Mouse (Mus musculus) C2C12 (cell line): ENCODE data around the gene Necap2.

Experiments used
- CEBPB ChIP-seq: IDR thresholded peaks from one replicate; pipeline ENCODE4 v1.6.1; 2011; ENCODE audit warnings: low read depth, mild to moderate bottlenecking, control low read depth, moderate library complexity
- CTCF ChIP-seq: IDR thresholded peaks from one replicate; pipeline ENCODE4 v1.5.1; 2011; ENCODE audit not compliant: control insufficient read depth, insufficient read depth, insufficient read length
- FOSL1 ChIP-seq: IDR thresholded peaks from one replicate; pipeline ENCODE4 v1.8.0; 2011; ENCODE audit warnings: mild to moderate bottlenecking, low read length; ENCODE audit not compliant: poor library complexity, insufficient read depth, severe bottlenecking
- MAX ChIP-seq: IDR thresholded peaks from one replicate; pipeline ENCODE4 v1.6.1; 2011; ENCODE audit warnings: mild to moderate bottlenecking, control low read depth
- MYOD1 ChIP-seq: IDR thresholded peaks from one replicate; pipeline ENCODE4 v1.6.1; 2011; ENCODE audit warnings: low read depth; ENCODE audit not compliant: control insufficient read depth, insufficient read length
- MYOG ChIP-seq: IDR thresholded peaks from one replicate; pipeline ENCODE4 v1.6.1; 2011; ENCODE audit not compliant: control insufficient read depth, insufficient read length; ENCODE audit errors: extremely low read depth
- USF1 ChIP-seq: IDR thresholded peaks from one replicate; pipeline ENCODE4 v1.6.1; 2011; ENCODE audit warnings: low read depth, mild to moderate bottlenecking, control low read depth, moderate library complexity

GRCm38 (mm10) chr4:141059616-141060425 lies 18.3 kb downstream of the Necap2 start:
- TF ChIP-seq CTCF: no peak
- TF ChIP-seq MAX: no peak
- TF ChIP-seq USF1: no peak
- no peak for TF ChIP-seq FOSL1
- TF ChIP-seq MYOD1: no peak
- TF ChIP-seq MYOG: no peak
- no peak for TF ChIP-seq CEBPB
